Mouse (Mus musculus): ENCODE data around the gene Gadd45b.

Gene Gadd45b

GRCm38 (mm10) chr10:80935241-80935640, 5.4 kb downstream of the Gadd45b start:
- no peak for DNase-seq (ENCODE audit: low read depth)

GRCm38 (mm10) chr10:80935698-80936097, 5.8 kb downstream of the Gadd45b start:
- no peak for DNase-seq (ENCODE audit: low read depth)

- DNase-seq (ENCODE audit: low read depth), result no peak
Observed at GRCm38 (mm10) chr10:80936135-80936809, 6.4 kb downstream of the Gadd45b start.

GRCm38 (mm10) chr10:80936810-80937164, 6.9 kb downstream of the Gadd45b start:
- no peak for DNase-seq (ENCODE audit: low read depth)

- DNase-seq (ENCODE audit: low read depth), result no peak
Observed at GRCm38 (mm10) chr10:80937646-80938045, 7.8 kb downstream of the Gadd45b start.

- peak; percentile 42 for DNase-seq (ENCODE audit: low read depth)
Observed at GRCm38 (mm10) chr10:80938831-80939550, 9.1 kb downstream of the Gadd45b start.

- peak; percentile 89 for DNase-seq (ENCODE audit: low read depth)
Observed at GRCm38 (mm10) chr10:80939671-80940070, 9.8 kb downstream of the Gadd45b start.

- no peak for DNase-seq (ENCODE audit: low read depth)
Observed at GRCm38 (mm10) chr10:80940320-80940987, 10.6 kb downstream of the Gadd45b start.

- DNase-seq (ENCODE audit: low read depth), result no peak
Observed at GRCm38 (mm10) chr10:80940988-80941347, 11.1 kb downstream of the Gadd45b start.

- no peak for DNase-seq (ENCODE audit: low read depth)
Observed at GRCm38 (mm10) chr10:80942919-80943318, 13.0 kb downstream of the Gadd45b start.

- DNase-seq (ENCODE audit: low read depth), result no peak
Observed at GRCm38 (mm10) chr10:80943701-80944100, 13.8 kb downstream of the Gadd45b start.

GRCm38 (mm10) chr10:80944231-80944630, 14.4 kb downstream of the Gadd45b start:
- DNase-seq (ENCODE audit: low read depth), result no peak

GRCm38 (mm10) chr10:80946684-80947437, 17.0 kb downstream of the Gadd45b start:
- DNase-seq (ENCODE audit: low read depth), result no peak

GRCm38 (mm10) chr10:80947802-80948201, 17.9 kb downstream of the Gadd45b start:
- DNase-seq (ENCODE audit: low read depth), result no peak

- no peak for DNase-seq (ENCODE audit: low read depth)
Observed at GRCm38 (mm10) chr10:80948570-80948969, 18.7 kb downstream of the Gadd45b start.

GRCm38 (mm10) chr10:80949081-80949480, 19.2 kb downstream of the Gadd45b start:
- DNase-seq (ENCODE audit: low read depth), result no peak

- no peak for DNase-seq (ENCODE audit: low read depth)
Observed at GRCm38 (mm10) chr10:80950314-80950713, 20.4 kb downstream of the Gadd45b start.

- DNase-seq (ENCODE audit: low read depth), result no peak
Observed at GRCm38 (mm10) chr10:80951761-80952390, 22.0 kb downstream of the Gadd45b start.

- DNase-seq (ENCODE audit: low read depth), result no peak
Observed at GRCm38 (mm10) chr10:80952449-80952848, 22.6 kb downstream of the Gadd45b start.

GRCm38 (mm10) chr10:80954415-80954814, 24.5 kb downstream of the Gadd45b start:
- no peak for DNase-seq (ENCODE audit: low read depth)

GRCm38 (mm10) chr10:80954843-80955242, 25.0 kb downstream of the Gadd45b start:
- DNase-seq (ENCODE audit: low read depth), result no peak

GRCm38 (mm10) chr10:80955536-80955935, 25.7 kb downstream of the Gadd45b start:
- DNase-seq (ENCODE audit: low read depth), result peak; percentile 85

Measured in naive thymus-derived CD4-positive, alpha-beta T cell, adult 2 months (primary cell).